Mouse (Mus musculus) retina, embryonic 14.5 days (tissue): ENCODE measurements at regions not wholly inside any gene's neighbourhood (a gene's known extent, or its start where the extent isn't known, plus 50 kb on each side); places are given as distances from the start of the nearest gene placed in this dataset.

Experiments used
- DNase-seq: peaks from one replicate; pipeline ENCODE4 v3.0.0-alpha.2; 2015; ENCODE audit warnings: low spot score

GRCm38 (mm10) chr4:94186997-94187396, 369.3 kb upstream of the Gm10306 start:
- no peak for DNase-seq

GRCm38 (mm10) chr4:94188354-94188753, 368.0 kb upstream of the Gm10306 start:
- DNase-seq = no peak

- DNase-seq = no peak
These were observed 367.5 kb upstream of the Gm10306 start for GRCm38 (mm10) chr4:94188888-94189287.

- DNase-seq = no peak
These were observed 365.4 kb upstream of the Gm10306 start for GRCm38 (mm10) chr4:94190940-94191339.

- DNase-seq = no peak
These were observed 340.1 kb upstream of the Gm10306 start for GRCm38 (mm10) chr4:94216265-94216664.

- no peak for DNase-seq
These were observed 320.6 kb upstream of the Gm10306 start for GRCm38 (mm10) chr4:94235650-94236206.

GRCm38 (mm10) chr4:94256026-94256425, 300.3 kb upstream of the Gm10306 start:
- no peak for DNase-seq

GRCm38 (mm10) chr4:94261136-94261535, 295.2 kb upstream of the Gm10306 start:
- DNase-seq = peak; percentile 25

GRCm38 (mm10) chr4:94281732-94282131, 274.6 kb upstream of the Gm10306 start:
- DNase-seq = no peak

GRCm38 (mm10) chr4:94292150-94292549, 264.2 kb upstream of the Gm10306 start:
- no peak for DNase-seq

GRCm38 (mm10) chr4:94317298-94317697, 239.0 kb upstream of the Gm10306 start:
- no peak for DNase-seq

GRCm38 (mm10) chr4:94326759-94327158, 229.6 kb upstream of the Gm10306 start:
- DNase-seq = no peak

- DNase-seq = no peak
These were observed 213.0 kb upstream of the Gm10306 start for GRCm38 (mm10) chr4:94343331-94343730.

- DNase-seq = peak; percentile 22
These were observed 207.1 kb upstream of the Gm10306 start for GRCm38 (mm10) chr4:94349273-94349672.

- DNase-seq = no peak
These were observed 199.4 kb upstream of the Gm10306 start for GRCm38 (mm10) chr4:94356982-94357381.

GRCm38 (mm10) chr4:94360810-94361527, 195.4 kb upstream of the Gm10306 start:
- DNase-seq = peak; percentile 33

- DNase-seq = no peak
These were observed 194.7 kb upstream of the Gm10306 start for GRCm38 (mm10) chr4:94361528-94362217.

GRCm38 (mm10) chr4:94365375-94365774, 191.0 kb upstream of the Gm10306 start:
- DNase-seq = no peak

GRCm38 (mm10) chr4:94367174-94367573, 189.2 kb upstream of the Gm10306 start:
- no peak for DNase-seq

GRCm38 (mm10) chr4:94370981-94371380, 185.4 kb upstream of the Gm10306 start:
- DNase-seq = no peak

GRCm38 (mm10) chr4:94376256-94376655, 180.1 kb upstream of the Gm10306 start:
- DNase-seq = no peak

GRCm38 (mm10) chr4:94385703-94386102, 170.6 kb upstream of the Gm10306 start:
- no peak for DNase-seq

- DNase-seq = no peak
These were observed 168.0 kb upstream of the Gm10306 start for GRCm38 (mm10) chr4:94388317-94388716.
